8 mouse cellular contexts compared by ENCODE assay signal in the genomic region with DNA sequence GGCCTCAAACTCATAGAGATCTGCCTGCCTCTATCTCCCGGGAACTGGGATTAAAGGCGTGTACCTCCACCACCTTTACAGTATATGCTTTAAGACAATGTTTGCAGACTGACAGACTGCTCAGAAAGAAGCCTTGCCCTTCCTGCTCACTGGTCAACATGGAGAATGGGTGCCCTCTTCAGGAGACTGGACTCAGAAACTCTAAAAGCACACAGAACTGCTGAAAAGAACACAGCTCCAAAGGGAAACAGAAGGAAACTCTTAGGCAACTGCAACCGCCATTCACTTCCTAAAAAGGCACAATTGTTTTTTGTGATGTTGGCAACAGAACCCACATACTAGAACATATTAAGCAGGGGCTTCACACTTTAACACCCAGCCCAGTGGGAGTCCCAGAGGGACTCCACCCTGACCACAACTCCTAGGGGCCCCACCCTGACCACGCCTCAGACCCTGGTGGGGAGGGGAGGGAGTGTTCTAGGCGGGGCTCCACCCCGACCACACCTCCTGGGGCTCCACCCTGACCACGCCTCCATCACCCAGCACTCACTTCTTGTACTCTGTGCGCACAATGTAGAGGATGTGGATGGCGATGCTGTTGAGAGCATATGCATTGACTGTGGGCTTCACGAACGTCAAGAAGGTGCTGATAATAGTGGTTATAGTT. TPM values are rescaled to one million over a fixed set of nuclear protein-coding genes. Genes with fewer than 3 reads are reported as not detected.
DNase-seq lines count a peak whose midpoint lies in the region; ATAC-seq and TF ChIP-seq lines count a peak whose summit lies in the region.

No protein-coding gene starts in this region.

- no peaks in the 10 kb centered on the region for H3K27me3 ChIP-seq in midbrain, postnatal 0 days (ENCODE audit: insufficient read depth, low read length)
- no peaks in the 10 kb centered on the region for H3K27me3 ChIP-seq in midbrain, embryonic 11.5 days (ENCODE audit: control insufficient read depth, insufficient read depth, low read length)
- no peaks in the 10 kb centered on the region for H3K27me3 ChIP-seq in forebrain, embryonic 16.5 days (replicated peaks; ENCODE audit: control insufficient read depth, insufficient read depth, low read length)
- no peaks in the 10 kb centered on the region for H3K27me3 ChIP-seq in midbrain, embryonic 13.5 days

- no peak for DNase-seq in midbrain, postnatal 0 days (ENCODE audit: low spot score)
- no peak for DNase-seq in midbrain, embryonic 11.5 days (ENCODE audit: low spot score, missing footprints)
- DNase-seq in embryo, embryonic 11.5 days (ENCODE audit: low read depth, low spot score) = peak; percentile 13
- DNase-seq in lung, postnatal 10 days = peak; percentile 56
- peak; percentile 48 for DNase-seq in thymus, postnatal 0 days (ENCODE audit: low spot score)
- DNase-seq in layer of hippocampus, postnatal 10 days (ENCODE audit: low spot score in 2 of 2) = no peak

- H3K9me3 ChIP-seq in midbrain, postnatal 0 days (ENCODE audit: low read length) = no peaks in the 10 kb centered on the region
- no peaks in the 10 kb centered on the region for H3K9me3 ChIP-seq in midbrain, embryonic 11.5 days (ENCODE audit: control insufficient read depth, low read length)
- H3K9me3 ChIP-seq in forebrain, embryonic 16.5 days (ENCODE audit: control insufficient read depth, low read length) = no peaks in the 10 kb centered on the region
- H3K9me3 ChIP-seq in midbrain, embryonic 13.5 days = no peaks in the 10 kb centered on the region

- no peaks in the 10 kb centered on the region for H3K36me3 ChIP-seq in midbrain, postnatal 0 days (ENCODE audit: insufficient read depth, low read length)
- no peaks in the 10 kb centered on the region for H3K36me3 ChIP-seq in midbrain, embryonic 11.5 days (ENCODE audit: control insufficient read depth, insufficient read depth, low read length)
- H3K36me3 ChIP-seq in forebrain, embryonic 16.5 days (ENCODE audit: control insufficient read depth, insufficient read depth) = no peaks in the 10 kb centered on the region
- H3K36me3 ChIP-seq in midbrain, embryonic 13.5 days = no peaks in the 10 kb centered on the region

- TF ChIP-seq CTCF in midbrain, postnatal 0 days (IDR thresholded peaks at IDR 0.05) = peak; percentile 14; the same call in 1 of the 2 replicates

- WGBS in midbrain, postnatal 0 days = 34% methylated on average over 11 of the region's 11 CpGs
- WGBS in midbrain, embryonic 11.5 days = 37% methylated on average over 11 of the region's 11 CpGs
- 39% methylated on average over 11 of the region's 11 CpGs for WGBS in forebrain, embryonic 16.5 days
- 30% methylated on average over 11 of the region's 11 CpGs for WGBS in midbrain, embryonic 13.5 days

- H3K4me3 ChIP-seq in midbrain, postnatal 0 days (ENCODE audit: low read depth, low read length) = no peak overlapping the region
- H3K4me3 ChIP-seq in midbrain, embryonic 11.5 days (ENCODE audit: low read depth, low read length) = no peak overlapping the region
- H3K4me3 ChIP-seq in forebrain, embryonic 16.5 days (replicated peaks; ENCODE audit: low read length) = no peak overlapping the region
- H3K4me3 ChIP-seq in midbrain, embryonic 13.5 days (replicated peaks) = no peak overlapping the region

- no peak overlapping the region for H3K27ac ChIP-seq in midbrain, postnatal 0 days (ENCODE audit: low read depth, low read length)
- no peak overlapping the region for H3K27ac ChIP-seq in midbrain, embryonic 11.5 days (ENCODE audit: low read depth, low read length)
- H3K27ac ChIP-seq in forebrain, embryonic 16.5 days (ENCODE audit: low read length) = no peak overlapping the region
- H3K27ac ChIP-seq in midbrain, embryonic 13.5 days = no peak overlapping the region

- no peak overlapping the region for H3K9ac ChIP-seq in midbrain, postnatal 0 days (replicated peaks; ENCODE audit: low read length, poor library complexity, severe bottlenecking)
- no peak overlapping the region for H3K9ac ChIP-seq in midbrain, embryonic 11.5 days (ENCODE audit: low read length)
- no peak overlapping the region for H3K9ac ChIP-seq in forebrain, embryonic 16.5 days (replicated peaks; ENCODE audit: low read depth, low read length)
- H3K9ac ChIP-seq in midbrain, embryonic 13.5 days (replicated peaks) = no peak overlapping the region

- H3K4me1 ChIP-seq in midbrain, postnatal 0 days (ENCODE audit: insufficient read depth, low read length) = no peaks in the 10 kb centered on the region
- no peaks in the 10 kb centered on the region for H3K4me1 ChIP-seq in midbrain, embryonic 11.5 days (ENCODE audit: control insufficient read depth, insufficient read depth, low read length)
- no peaks in the 10 kb centered on the region for H3K4me1 ChIP-seq in forebrain, embryonic 16.5 days (replicated peaks; ENCODE audit: control insufficient read depth, insufficient read depth, low read length)
- no peaks in the 10 kb centered on the region for H3K4me1 ChIP-seq in midbrain, embryonic 13.5 days (replicated peaks)

- ATAC-seq in midbrain, postnatal 0 days (ENCODE audit: low FRiP score) = no peak
- ATAC-seq in midbrain, embryonic 11.5 days (ENCODE audit: low FRiP score) = no peak
- ATAC-seq in forebrain, embryonic 16.5 days = no peak
- ATAC-seq in midbrain, embryonic 13.5 days = no peak

- no peak overlapping the region for H3K4me2 ChIP-seq in midbrain, postnatal 0 days (ENCODE audit: low read depth, low read length, poor library complexity, severe bottlenecking)
- no peak overlapping the region for H3K4me2 ChIP-seq in midbrain, embryonic 11.5 days
- H3K4me2 ChIP-seq in forebrain, embryonic 16.5 days (ENCODE audit: low read length) = no peak overlapping the region
- H3K4me2 ChIP-seq in midbrain, embryonic 13.5 days (replicated peaks) = no peak overlapping the region

RNA-seq across cellular contexts. Expression of gene Mllt1, which starts 22.7 kb away (rescaled TPM):
- 136 and 145 TPM in 2 replicates for total RNA-seq in midbrain, postnatal 0 days (2014; rRNA removed)
- polyA plus RNA-seq in midbrain, postnatal 0 days (2015; fragmentation: Nextera tagmentation; extraction: Ambion mirVana) = 60.2 and 63.5 TPM in 2 replicates
- polyA plus RNA-seq in midbrain, embryonic 11.5 days (2014; fragmentation: Nextera tagmentation; extraction: Ambion mirVana) = 26.3 and 29.0 TPM in 2 replicates
- polyA plus RNA-seq in thymus, postnatal 0 days (2015; fragmentation: Nextera tagmentation; extraction: Ambion mirVana) = 24.2 and 26.6 TPM in 2 replicates
- 10 to 100 TPM; 68.7 to 72.0 TPM for total RNA-seq in layer of hippocampus, postnatal 10 days (2021)
- polyA plus RNA-seq in forebrain, embryonic 16.5 days (2015; fragmentation: Nextera tagmentation; extraction: Ambion mirVana) = 86.1 and 86.7 TPM in 2 replicates
- polyA plus RNA-seq in midbrain, embryonic 13.5 days (2015; fragmentation: Nextera tagmentation; extraction: Ambion mirVana) = 74.6 and 90.0 TPM in 2 replicates

RNA-seq across cellular contexts. Expression of gene Acer1, which starts 24.0 kb away (rescaled TPM):
- not detected in 2 replicates for total RNA-seq in midbrain, postnatal 0 days (2014; rRNA removed)
- polyA plus RNA-seq in midbrain, postnatal 0 days (2015; fragmentation: Nextera tagmentation; extraction: Ambion mirVana) = not detected in 2 replicates
- not detected in 2 replicates for polyA plus RNA-seq in midbrain, embryonic 11.5 days (2014; fragmentation: Nextera tagmentation; extraction: Ambion mirVana)
- polyA plus RNA-seq in thymus, postnatal 0 days (2015; fragmentation: Nextera tagmentation; extraction: Ambion mirVana) = not detected in 2 replicates
- not detected for total RNA-seq in layer of hippocampus, postnatal 10 days (2021)
- not detected in 2 replicates for polyA plus RNA-seq in forebrain, embryonic 16.5 days (2015; fragmentation: Nextera tagmentation; extraction: Ambion mirVana)
- not detected in 2 replicates for polyA plus RNA-seq in midbrain, embryonic 13.5 days (2015; fragmentation: Nextera tagmentation; extraction: Ambion mirVana)

RNA-seq across cellular contexts. Expression of gene Clpp, which starts 32.2 kb away (rescaled TPM):
- 126 and 139 TPM in 2 replicates for total RNA-seq in midbrain, postnatal 0 days (2014; rRNA removed)
- 158 and 170 TPM in 2 replicates for polyA plus RNA-seq in midbrain, postnatal 0 days (2015; fragmentation: Nextera tagmentation; extraction: Ambion mirVana)
- polyA plus RNA-seq in midbrain, embryonic 11.5 days (2014; fragmentation: Nextera tagmentation; extraction: Ambion mirVana) = 131 and 137 TPM in 2 replicates
- 111 and 113 TPM in 2 replicates for polyA plus RNA-seq in thymus, postnatal 0 days (2015; fragmentation: Nextera tagmentation; extraction: Ambion mirVana)
- 10 to 100 TPM; 55.7 to 56.0 TPM for total RNA-seq in layer of hippocampus, postnatal 10 days (2021)
- polyA plus RNA-seq in forebrain, embryonic 16.5 days (2015; fragmentation: Nextera tagmentation; extraction: Ambion mirVana) = 153 and 178 TPM in 2 replicates
- polyA plus RNA-seq in midbrain, embryonic 13.5 days (2015; fragmentation: Nextera tagmentation; extraction: Ambion mirVana) = 168 and 174 TPM in 2 replicates

RNA-seq across cellular contexts. Expression of gene Alkbh7, which starts 39.2 kb away (rescaled TPM):
- total RNA-seq in midbrain, postnatal 0 days (2014; rRNA removed) = 44.3 and 64.8 TPM in 2 replicates
- polyA plus RNA-seq in midbrain, postnatal 0 days (2015; fragmentation: Nextera tagmentation; extraction: Ambion mirVana) = 75.5 and 75.8 TPM in 2 replicates
- 34.1 and 36.4 TPM in 2 replicates for polyA plus RNA-seq in midbrain, embryonic 11.5 days (2014; fragmentation: Nextera tagmentation; extraction: Ambion mirVana)
- 35.0 and 35.6 TPM in 2 replicates for polyA plus RNA-seq in thymus, postnatal 0 days (2015; fragmentation: Nextera tagmentation; extraction: Ambion mirVana)
- 10 to 100 TPM; 27.8 to 34.0 TPM for total RNA-seq in layer of hippocampus, postnatal 10 days (2021)
- 40.1 and 45.8 TPM in 2 replicates for polyA plus RNA-seq in forebrain, embryonic 16.5 days (2015; fragmentation: Nextera tagmentation; extraction: Ambion mirVana)
- 40.2 and 45.5 TPM in 2 replicates for polyA plus RNA-seq in midbrain, embryonic 13.5 days (2015; fragmentation: Nextera tagmentation; extraction: Ambion mirVana)

RNA-seq across cellular contexts. Expression of gene Pspn, which starts 41.9 kb away (rescaled TPM):
- total RNA-seq in midbrain, postnatal 0 days (2014; rRNA removed) = not detected in 2 replicates
- 0.37 and 0.54 TPM in 2 replicates for polyA plus RNA-seq in midbrain, postnatal 0 days (2015; fragmentation: Nextera tagmentation; extraction: Ambion mirVana)
- 0.97 TPM in 1 of 2 replicates, not detected in the other for polyA plus RNA-seq in midbrain, embryonic 11.5 days (2014; fragmentation: Nextera tagmentation; extraction: Ambion mirVana)
- 0.55 TPM in 1 of 2 replicates, not detected in the other for polyA plus RNA-seq in thymus, postnatal 0 days (2015; fragmentation: Nextera tagmentation; extraction: Ambion mirVana)
- not detected for total RNA-seq in layer of hippocampus, postnatal 10 days (2021)
- 0.60 and 1.0 TPM in 2 replicates for polyA plus RNA-seq in forebrain, embryonic 16.5 days (2015; fragmentation: Nextera tagmentation; extraction: Ambion mirVana)
- 0.64 TPM in 1 of 2 replicates, not detected in the other for polyA plus RNA-seq in midbrain, embryonic 13.5 days (2015; fragmentation: Nextera tagmentation; extraction: Ambion mirVana)

Comparison
In these comparisons a context has a peak if more than half of its experiments do, and no peak if none do; other contexts are left out.
1. DNase-seq: peak in embryo, embryonic 11.5 days (single experiment), lung, postnatal 10 days (single experiment) and thymus, postnatal 0 days (single experiment); none in midbrain, postnatal 0 days (single experiment), midbrain, embryonic 11.5 days (single experiment) and layer of hippocampus, postnatal 10 days (0 of 2).